Mouse (Mus musculus) cerebellum, adult 2 months (tissue): ENCODE measurements around the gene Map3k1.

ENCODE experiments used
- CTCF ChIP-seq: fragments of 200-500 bp; IDR thresholded peaks from 2 replicates; pipeline ENCODE4 v1.5.1; 2011; ENCODE audit warnings: low read depth, mild to moderate bottlenecking, control low read depth, low read length, moderate library complexity, borderline replicate concordance; ENCODE audit not compliant: insufficient read depth
- POLR2A ChIP-seq: fragments of 200-500 bp; IDR thresholded peaks from 2 replicates; pipeline ENCODE4 v1.6.1; 2011; ENCODE audit warnings: low read length, control low read depth, borderline replicate concordance; ENCODE audit not compliant: insufficient read depth

GRCm38 (mm10) chr13:111755937-111756336 lies 52.9 kb downstream of the Map3k1 start:
- TF ChIP-seq CTCF = no peak
- no peak for TF ChIP-seq POLR2A
